Mouse (Mus musculus): ENCODE measurements at regions not wholly inside any gene's neighbourhood (a gene's known extent, or its start where the extent isn't known, plus 50 kb on each side); places are given as distances from the start of the nearest gene placed in this dataset.

- no peak for TF ChIP-seq POLR2A (IDR thresholded peaks at IDR 0.05; ENCODE audit: low read depth, low read length)
- no peak for TF ChIP-seq CTCF (IDR thresholded peaks at IDR 0.05; ENCODE audit: extremely low read depth, insufficient read length, insufficient replicate concordance, low read depth, low read length)
- Histone ChIP-seq H3K27ac (ENCODE audit: insufficient read depth, low read depth, low read length) (no peak overlapping the region), H3K4me1 (ENCODE audit: control insufficient read depth, insufficient read depth, insufficient read length, low read length) (no peaks in the 10 kb centered on the region), H3K27me3 (ENCODE audit: control insufficient read depth, insufficient read depth, low read length) (no peaks in the 10 kb centered on the region), H3K4me3 (ENCODE audit: low read depth, low read length) (no peak overlapping the region), H3K36me3 (ENCODE audit: control insufficient read depth, insufficient read depth, low read length) (no peaks in the 10 kb centered on the region)
- WGBS = 75% methylated on average over 6 of the region's 6 CpGs
These were observed 107.7 kb downstream of the Fasl start for GRCm38 (mm10) chr1:161680558-161680957.

GRCm38 (mm10) chr1:161670937-161671336 lies 117.4 kb downstream of the Fasl start:
- 68% methylated on average over 5 of the region's 5 CpGs for WGBS
- no peak overlapping the region for H3K27ac ChIP-seq (ENCODE audit: insufficient read depth, low read depth, low read length)
- no peaks in the 10 kb centered on the region for H3K27me3 ChIP-seq (ENCODE audit: control insufficient read depth, insufficient read depth, low read length)
- no peaks in the 10 kb centered on the region for H3K4me1 ChIP-seq (ENCODE audit: control insufficient read depth, insufficient read depth, insufficient read length, low read length)
- no peaks in the 10 kb centered on the region for H3K36me3 ChIP-seq (ENCODE audit: control insufficient read depth, insufficient read depth, low read length)
- no peak overlapping the region for H3K4me3 ChIP-seq (ENCODE audit: low read depth, low read length)
- TF ChIP-seq POLR2A (IDR thresholded peaks at IDR 0.05; ENCODE audit: low read depth, low read length) (no peak), CTCF (IDR thresholded peaks at IDR 0.05; ENCODE audit: extremely low read depth, insufficient read length, insufficient replicate concordance, low read depth, low read length) (no peak)

- no peak overlapping the region for H3K27ac ChIP-seq (ENCODE audit: insufficient read depth, low read depth, low read length)
- WGBS = 52% methylated on average over 3 of the region's 3 CpGs
- no peaks in the 10 kb centered on the region for H3K4me1 ChIP-seq (ENCODE audit: control insufficient read depth, insufficient read depth, insufficient read length, low read length)
- TF ChIP-seq CTCF (IDR thresholded peaks at IDR 0.05; ENCODE audit: extremely low read depth, insufficient read length, insufficient replicate concordance, low read depth, low read length) (no peak), POLR2A (IDR thresholded peaks at IDR 0.05; ENCODE audit: low read depth, low read length) (no peak)
- no peaks in the 10 kb centered on the region for H3K27me3 ChIP-seq (ENCODE audit: control insufficient read depth, insufficient read depth, low read length)
- H3K36me3 ChIP-seq (ENCODE audit: control insufficient read depth, insufficient read depth, low read length) = no peaks in the 10 kb centered on the region
- no peak overlapping the region for H3K4me3 ChIP-seq (ENCODE audit: low read depth, low read length)
These were observed 124.0 kb downstream of the Fasl start for GRCm38 (mm10) chr1:161664321-161664720.

- Histone ChIP-seq H3K27ac (ENCODE audit: insufficient read depth, low read depth, low read length) (no peak overlapping the region), H3K4me1 (ENCODE audit: control insufficient read depth, insufficient read depth, insufficient read length, low read length) (no peaks in the 10 kb centered on the region), H3K27me3 (ENCODE audit: control insufficient read depth, insufficient read depth, low read length) (no peaks in the 10 kb centered on the region), H3K4me3 (ENCODE audit: low read depth, low read length) (no peak overlapping the region), H3K36me3 (ENCODE audit: control insufficient read depth, insufficient read depth, low read length) (no peaks in the 10 kb centered on the region)
- WGBS = 65% methylated on average over 1 of the region's 1 CpGs
- TF ChIP-seq POLR2A (IDR thresholded peaks at IDR 0.05; ENCODE audit: low read depth, low read length) (no peak), CTCF (IDR thresholded peaks at IDR 0.05; ENCODE audit: extremely low read depth, insufficient read length, insufficient replicate concordance, low read depth, low read length) (no peak)
These were observed 124.9 kb downstream of the Fasl start for GRCm38 (mm10) chr1:161663351-161663750.

- Histone ChIP-seq H3K4me3 (ENCODE audit: low read depth, low read length) (no peak overlapping the region), H3K27ac (ENCODE audit: insufficient read depth, low read depth, low read length) (no peak overlapping the region), H3K36me3 (ENCODE audit: control insufficient read depth, insufficient read depth, low read length) (no peaks in the 10 kb centered on the region), H3K4me1 (ENCODE audit: control insufficient read depth, insufficient read depth, insufficient read length, low read length) (no peaks in the 10 kb centered on the region), H3K27me3 (ENCODE audit: control insufficient read depth, insufficient read depth, low read length) (no peaks in the 10 kb centered on the region)
- TF ChIP-seq POLR2A (IDR thresholded peaks at IDR 0.05; ENCODE audit: low read depth, low read length) = no peak
- TF ChIP-seq CTCF (IDR thresholded peaks at IDR 0.05; ENCODE audit: extremely low read depth, insufficient read length, insufficient replicate concordance, low read depth, low read length) = no peak
- 80% methylated on average over 2 of the region's 2 CpGs for WGBS
These were observed 126.1 kb downstream of the Fasl start for GRCm38 (mm10) chr1:161662241-161662640.

- Histone ChIP-seq H3K27ac (ENCODE audit: insufficient read depth, low read depth, low read length) (no peak overlapping the region), H3K27me3 (ENCODE audit: control insufficient read depth, insufficient read depth, low read length) (no peaks in the 10 kb centered on the region), H3K4me3 (ENCODE audit: low read depth, low read length) (no peak overlapping the region), H3K36me3 (ENCODE audit: control insufficient read depth, insufficient read depth, low read length) (no peaks in the 10 kb centered on the region), H3K4me1 (ENCODE audit: control insufficient read depth, insufficient read depth, insufficient read length, low read length) (no peaks in the 10 kb centered on the region)
- TF ChIP-seq POLR2A (IDR thresholded peaks at IDR 0.05; ENCODE audit: low read depth, low read length) = no peak
- no peak for TF ChIP-seq CTCF (IDR thresholded peaks at IDR 0.05; ENCODE audit: extremely low read depth, insufficient read length, insufficient replicate concordance, low read depth, low read length)
- WGBS = 78% methylated on average over 1 of the region's 1 CpGs
These were observed 130.8 kb downstream of the Fasl start for GRCm38 (mm10) chr1:161657511-161657910.

GRCm38 (mm10) chr1:161649387-161649786 lies 138.9 kb downstream of the Fasl start:
- 58% methylated on average over 2 of the region's 2 CpGs for WGBS

GRCm38 (mm10) chr1:161632098-161632497 lies 137.6 kb downstream of the Tnfsf18 start:
- TF ChIP-seq CTCF (IDR thresholded peaks at IDR 0.05; ENCODE audit: extremely low read depth, insufficient read length, insufficient replicate concordance, low read depth, low read length) (no peak), POLR2A (IDR thresholded peaks at IDR 0.05; ENCODE audit: low read depth, low read length) (no peak)
- Histone ChIP-seq H3K27me3 (ENCODE audit: control insufficient read depth, insufficient read depth, low read length) (no peaks in the 10 kb centered on the region), H3K4me1 (ENCODE audit: control insufficient read depth, insufficient read depth, insufficient read length, low read length) (no peaks in the 10 kb centered on the region), H3K36me3 (ENCODE audit: control insufficient read depth, insufficient read depth, low read length) (no peaks in the 10 kb centered on the region), H3K4me3 (ENCODE audit: low read depth, low read length) (no peak overlapping the region), H3K27ac (ENCODE audit: insufficient read depth, low read depth, low read length) (no peak overlapping the region)
- WGBS = 60% methylated on average over 5 of the region's 5 CpGs

More at GRCm38 (mm10) chr1:161649387-161649786, 138.9 kb downstream of the Fasl start:
- TF ChIP-seq POLR2A (IDR thresholded peaks at IDR 0.05; ENCODE audit: low read depth, low read length) (no peak), CTCF (IDR thresholded peaks at IDR 0.05; ENCODE audit: extremely low read depth, insufficient read length, insufficient replicate concordance, low read depth, low read length) (no peak)
- Histone ChIP-seq H3K27ac (ENCODE audit: insufficient read depth, low read depth, low read length) (no peak overlapping the region), H3K4me3 (ENCODE audit: low read depth, low read length) (no peak overlapping the region), H3K27me3 (ENCODE audit: control insufficient read depth, insufficient read depth, low read length) (no peaks in the 10 kb centered on the region), H3K4me1 (ENCODE audit: control insufficient read depth, insufficient read depth, insufficient read length, low read length) (no peaks in the 10 kb centered on the region), H3K36me3 (ENCODE audit: control insufficient read depth, insufficient read depth, low read length) (no peaks in the 10 kb centered on the region)
